Mouse (Mus musculus): Measurements from ENCODE around the gene Olfr97.

Gene Olfr97

GRCm38 (mm10) chr17:37196845-37197724, 40.0 kb downstream of the Olfr97 start:
- no peak for ATAC-seq (ENCODE audit: insufficient number of reproducible peaks, low FRiP score, low TSS enrichment)

- ATAC-seq (ENCODE audit: insufficient number of reproducible peaks, low FRiP score, low TSS enrichment), result no peak
Measured at GRCm38 (mm10) chr17:37194782-37195181, 42.3 kb downstream of the Olfr97 start.

- no peak for ATAC-seq (ENCODE audit: insufficient number of reproducible peaks, low FRiP score, low TSS enrichment)
Measured at GRCm38 (mm10) chr17:37193656-37194055, 43.5 kb downstream of the Olfr97 start, which contains the start of gene Ubd. Gene Ubd, plus strand, starts transcription at chr17:37193892.

- no peak for ATAC-seq (ENCODE audit: insufficient number of reproducible peaks, low FRiP score, low TSS enrichment)
Measured at GRCm38 (mm10) chr17:37193032-37193431, 44.1 kb downstream of the Olfr97 start.

- ATAC-seq (ENCODE audit: insufficient number of reproducible peaks, low FRiP score, low TSS enrichment), result no peak
Measured at GRCm38 (mm10) chr17:37190711-37191110, 46.4 kb downstream of the Olfr97 start.

GRCm38 (mm10) chr17:37185474-37185873, 51.7 kb downstream of the Olfr97 start:
- no peak for ATAC-seq (ENCODE audit: insufficient number of reproducible peaks, low FRiP score, low TSS enrichment)
